Mouse (Mus musculus): Measurements from ENCODE around the gene Ints5.

GRCm38 (mm10) chr19:8944062-8944461, 51.3 kb downstream of the Ints5 start:
- TF ChIP-seq CTCF (IDR thresholded peaks at IDR 0.05; ENCODE audit: low read depth, low read length) (no peak), POLR2A (IDR thresholded peaks at IDR 0.05; ENCODE audit: extremely low read depth, insufficient read depth, low read length) (no peak)

All from liver, adult 2 months (tissue).